In the genomic region with DNA sequence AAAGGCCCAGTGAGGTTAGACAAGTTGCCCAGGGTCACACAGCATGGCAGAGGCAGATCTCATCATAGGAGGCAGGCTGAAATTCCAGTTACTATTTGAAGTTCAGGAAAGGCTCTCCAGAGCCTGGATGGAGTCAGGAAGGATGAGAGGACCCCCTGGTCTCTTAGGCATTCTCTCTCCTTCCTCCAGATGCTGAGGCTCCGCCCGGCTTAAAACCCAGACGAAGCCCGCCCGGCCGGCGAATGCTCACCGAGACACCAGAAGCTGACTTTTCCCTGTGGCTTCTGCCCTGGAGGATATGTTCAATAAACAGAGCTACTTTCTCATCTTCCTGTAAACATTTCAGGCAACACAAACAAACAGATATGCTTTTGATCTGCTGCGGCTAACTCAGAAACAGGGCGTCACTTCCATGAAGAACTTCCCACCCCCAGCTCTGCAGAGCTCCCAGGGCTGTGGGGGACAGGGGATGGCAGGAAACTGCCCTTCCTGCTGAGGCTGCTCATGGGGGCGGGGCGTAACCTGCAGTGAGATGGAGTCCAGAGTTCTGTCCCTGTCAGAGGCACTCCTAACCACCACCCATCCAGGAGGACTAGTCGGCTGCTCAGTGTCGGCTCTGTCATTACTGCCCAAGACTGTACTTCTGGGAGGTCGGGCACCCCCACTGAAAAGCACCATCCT, we compare ENCODE assay signal across 8 mouse cellular contexts. TPM values are rescaled to one million over a fixed set of nuclear protein-coding genes. Genes with fewer than 3 reads are reported as not detected.
A peak's percentile ranks its signal among the peaks of the same experiment; 100 is the strongest.
DNase-seq lines count a peak whose midpoint lies in the region; ATAC-seq lines count a peak whose summit lies in the region.

No protein-coding gene starts in this region.

- H3K9me3 ChIP-seq in heart, embryonic 14.5 days (ENCODE audit: control insufficient read depth, low read length): no peaks in the 10 kb centered on the region
- H3K9me3 ChIP-seq in kidney, embryonic 16.5 days (ENCODE audit: low read length): no peaks in the 10 kb centered on the region

- intact Hi-C loops in left cerebral cortex, postnatal 14 days (cut with DNase I): no loop called here

- WGBS in heart, embryonic 14.5 days: 26% methylated on average over 15 of the region's 15 CpGs
- WGBS in kidney, embryonic 16.5 days: 38% methylated on average over 15 of the region's 15 CpGs

- DNase-seq in adrenal gland, adult 2 months: peak; percentile 70
- peak; percentile 82 to 92 for DNase-seq in lung, postnatal 4 days
- DNase-seq in left cerebral cortex, postnatal 14 days (ENCODE audit: low spot score in 2 of 2): no peak
- DNase-seq in layer of hippocampus, adult 9-11 months: no peak

- H3K4me1 ChIP-seq in brown adipose tissue, adult 24 weeks (ENCODE audit: control insufficient read depth, insufficient read depth, insufficient read length, low read length): peaks cover 40% of the 10 kb centered on the region
- H3K4me1 ChIP-seq in heart, embryonic 14.5 days (ENCODE audit: control insufficient read depth in 2 of 2, insufficient read depth in 2 of 2, low read length in 2 of 2): peaks cover 42 to 56% of the 10 kb centered on the region in 2 experiments
- H3K4me1 ChIP-seq in kidney, embryonic 16.5 days (ENCODE audit: insufficient read depth, low read length): peaks cover 40% of the 10 kb centered on the region

- ATAC-seq in heart, embryonic 14.5 days (ENCODE audit: insufficient number of reproducible peaks, insufficient read depth, low FRiP score, low read depth): peak; percentile 41; the same call in 1 of the 2 replicates
- peak; percentile 69 for ATAC-seq in kidney, embryonic 16.5 days (ENCODE audit: low FRiP score, low TSS enrichment)
- no peak for ATAC-seq in CD4-positive, CD25-positive, alpha-beta regulatory T cell, adult 4 months

- no peaks in the 10 kb centered on the region for H3K27me3 ChIP-seq in heart, embryonic 14.5 days (ENCODE audit: control insufficient read depth, insufficient read depth, low read length)
- no peaks in the 10 kb centered on the region for H3K27me3 ChIP-seq in kidney, embryonic 16.5 days (ENCODE audit: insufficient read depth, low read length)

- H3K9ac ChIP-seq in heart, embryonic 14.5 days (ENCODE audit: low read length): peak overlapping the region; percentile 41; the same call in 1 of the 2 replicates
- H3K9ac ChIP-seq in kidney, embryonic 16.5 days (replicated peaks; ENCODE audit: low read length): no peak overlapping the region; the same call in 1 of the 2 replicates

- no peaks in the 10 kb centered on the region for H3K36me3 ChIP-seq in heart, embryonic 14.5 days (ENCODE audit: control insufficient read depth, insufficient read depth, low read length)
- no peaks in the 10 kb centered on the region for H3K36me3 ChIP-seq in kidney, embryonic 16.5 days (ENCODE audit: insufficient read depth, low read length)

- H3K4me3 ChIP-seq in brown adipose tissue, adult 24 weeks (ENCODE audit: insufficient read depth, low read depth, low read length): peak overlapping the region; percentile 4; the same call in 1 of the 2 replicates
- H3K4me3 ChIP-seq in heart, embryonic 14.5 days (ENCODE audit: control insufficient read depth in 1 of 2, insufficient read depth in 1 of 2, low read depth in 1 of 2, low read length in 2 of 2): no peak overlapping the region
- no peak overlapping the region for H3K4me3 ChIP-seq in kidney, embryonic 16.5 days (ENCODE audit: low read length)

- peak overlapping the region; percentile 97 for H3K27ac ChIP-seq in brown adipose tissue, adult 24 weeks (replicated peaks; ENCODE audit: low read depth, low read length)
- peak overlapping the region; percentile 34 to 62 for H3K27ac ChIP-seq in heart, embryonic 14.5 days (replicated peaks in 1 of 2; ENCODE audit: control insufficient read depth in 1 of 2, insufficient read depth in 1 of 2, low read depth in 2 of 2, low read length in 2 of 2)
- peak overlapping the region; percentile 74 for H3K27ac ChIP-seq in kidney, embryonic 16.5 days (ENCODE audit: low read length)

- peak overlapping the region; percentile 27; the same call in 1 of the 2 replicates for H3K4me2 ChIP-seq in heart, embryonic 14.5 days (ENCODE audit: low read length)
- H3K4me2 ChIP-seq in kidney, embryonic 16.5 days (replicated peaks; ENCODE audit: low read depth, low read length): no peak overlapping the region; the same call in 1 of the 2 replicates

RNA-seq across cellular contexts. Expression of a gene that starts 13.9 kb away (rescaled TPM):
- total RNA-seq in adrenal gland, adult 2 months (2021): 10 to 100 TPM; 13.1 to 15.3 TPM
- 14.3 and 15.5 TPM in 2 replicates for polyA plus RNA-seq in adrenal gland, adult 2 months (2012; rRNA removed)
- polyA plus RNA-seq in brown adipose tissue, adult 24 weeks (2012; ENCODE audit: insufficient read depth, insufficient read length, missing spikeins): 6.1 TPM in 2 replicates
- polyA plus RNA-seq in heart, embryonic 14.5 days (2014; fragmentation: Nextera tagmentation; extraction: Ambion mirVana): 4.7 and 6.9 TPM in 2 replicates
- polyA plus RNA-seq in kidney, embryonic 16.5 days (2015; fragmentation: Nextera tagmentation; extraction: Ambion mirVana): 19.9 and 22.1 TPM in 2 replicates
- polyA plus RNA-seq in CD4-positive, CD25-positive, alpha-beta regulatory T cell, adult 4 months (2017; shearing (Covaris generic)): 1 to 10 TPM; 2.7 to 3.6 TPM
- total RNA-seq in left cerebral cortex, postnatal 14 days (2021): 100 to 1,000 TPM; 142 to 155 TPM

Comparison
In these comparisons a context has a peak if more than half of its experiments do, and no peak if none do; other contexts are left out.
1. DNase-seq: peak in adrenal gland, adult 2 months (single experiment) and lung, postnatal 4 days (2 of 2); none in left cerebral cortex, postnatal 14 days (0 of 2) and layer of hippocampus, adult 9-11 months (single experiment).
2. Peak in every context shown above with its lines, with median percentiles within 50 percentile points of each other: H3K27ac ChIP-seq.